In genomic region chr17:43266636-43267035, GRCm38 (mm10) we compare ENCODE assay signal across 30 mouse cellular contexts. TPM values are rescaled to one million over a fixed set of nuclear protein-coding genes. Genes with fewer than 3 reads are reported as not detected.
DNase-seq lines count a peak whose midpoint lies in the region; ATAC-seq and TF ChIP-seq lines count a peak whose summit lies in the region.
"Had no signal": no experiment of that assay in that cellular context is flagged by ENCODE, and none has a peak within 500 bp of the region (broad histone marks: within the 10 kb centered on the region; RNA-seq: fewer than 3 reads in every experiment).

No protein-coding gene starts in this region.

- no peak overlapping the region for H3K4me3 ChIP-seq in heart, embryonic 11.5 days (ENCODE audit: low read depth, low read length)
- H3K4me3 ChIP-seq in testis, adult 2 months (ENCODE audit: control insufficient read depth, low read depth, low read length) = no peak overlapping the region
- H3K4me3 ChIP-seq: embryonic facial prominence, embryonic 12.5 days; heart, embryonic 10.5 days; hindbrain, embryonic 12.5 days; limb, embryonic 10.5 days; limb, embryonic 15.5 days; neural tube, embryonic 12.5 days had no signal

- no peak overlapping the region for H3K4me2 ChIP-seq in heart, embryonic 11.5 days
- H3K4me2 ChIP-seq: embryonic facial prominence, embryonic 12.5 days; hindbrain, embryonic 12.5 days; limb, embryonic 15.5 days; midbrain, embryonic 11.5 days; neural tube, embryonic 12.5 days had no signal

- 73% methylated on average over 2 of the region's 2 CpGs for WGBS in heart, embryonic 11.5 days (ENCODE audit: insufficient replicate concordance)

- TF ChIP-seq POLR2A in testis, adult 2 months (IDR thresholded peaks at IDR 0.05; ENCODE audit: control insufficient read depth, low read depth, low read length) = no peak

- no peak for ATAC-seq in heart, embryonic 11.5 days (replicated peaks; ENCODE audit: insufficient number of reproducible peaks, low FRiP score, low TSS enrichment)
- ATAC-seq: hindbrain, postnatal 0 days; intestine, postnatal 0 days had no signal

- H3K9ac ChIP-seq in heart, embryonic 11.5 days (ENCODE audit: low read depth, low read length) = no peak overlapping the region
- H3K9ac ChIP-seq: embryonic facial prominence, embryonic 12.5 days; hindbrain, embryonic 12.5 days; limb, embryonic 15.5 days; neural tube, embryonic 12.5 days had no signal

- TF ChIP-seq CTCF in testis, adult 2 months (IDR thresholded peaks at IDR 0.05; ENCODE audit: control insufficient read depth, insufficient read depth, insufficient replicate concordance, low read depth, low read length) = peak; percentile 25; the same call in 1 of the 2 replicates

- peak; percentile 84 for DNase-seq in heart, adult 11 months
- no peak for DNase-seq in testis, postnatal 14 days (ENCODE audit: low spot score)
- peak; percentile 47 for DNase-seq in ZHBTc4 (ENCODE audit: low read depth, low spot score)
- no peak for DNase-seq in urinary bladder, postnatal 14 days (ENCODE audit: low spot score)
- DNase-seq in left cerebral cortex, adult 9 months (ENCODE audit: low spot score in 2 of 2) = no peak
- DNase-seq: adrenal gland, postnatal 10 days; cerebellum, adult 9-10 months; embryo, embryonic 11 days; gastrocnemius, postnatal 14 days; heart, postnatal 36 days; lung, postnatal 36 days; right cerebral cortex, postnatal 4 days; thymus, adult 18-20 months had no signal

- no peaks in the 10 kb centered on the region for H3K27me3 ChIP-seq in heart, embryonic 11.5 days (ENCODE audit: control insufficient read depth, insufficient read depth, low read length)
- no peaks in the 10 kb centered on the region for H3K27me3 ChIP-seq in testis, adult 2 months (ENCODE audit: control insufficient read depth, insufficient read depth, low read length)
- H3K27me3 ChIP-seq: embryonic facial prominence, embryonic 12.5 days; hindbrain, embryonic 12.5 days; limb, embryonic 15.5 days; neural tube, embryonic 12.5 days had no signal

- no peak overlapping the region for H3K27ac ChIP-seq in heart, embryonic 11.5 days (ENCODE audit: low read depth, low read length)
- H3K27ac ChIP-seq in testis, adult 2 months (ENCODE audit: control insufficient read depth, insufficient read depth, low read depth, low read length) = no peak overlapping the region
- H3K27ac ChIP-seq: embryonic facial prominence, embryonic 12.5 days; heart, embryonic 10.5 days; hindbrain, embryonic 12.5 days; hindbrain, postnatal 0 days; limb, embryonic 10.5 days; limb, embryonic 15.5 days; neural tube, embryonic 12.5 days had no signal

- 0 out of 2 replicates have a peak, but pooled peaks cover 3% of the 10 kb centered on the region for H3K4me1 ChIP-seq in heart, embryonic 11.5 days (ENCODE audit: control insufficient read depth, insufficient read depth, low read length)
- H3K4me1 ChIP-seq in testis, adult 2 months (ENCODE audit: control insufficient read depth, insufficient read depth, low read length) = no peaks in the 10 kb centered on the region; the same call in 1 of the 2 replicates
- H3K4me1 ChIP-seq: embryonic facial prominence, embryonic 12.5 days; hindbrain, embryonic 12.5 days; neural tube, embryonic 12.5 days had no signal

- H3K9me3 ChIP-seq in heart, embryonic 11.5 days (replicated peaks; ENCODE audit: control insufficient read depth, low read length) = peaks cover 7% of the 10 kb centered on the region; the same call in 1 of the 2 replicates
- H3K9me3 ChIP-seq: hindbrain, embryonic 12.5 days had no signal

- no peaks in the 10 kb centered on the region for H3K36me3 ChIP-seq in heart, embryonic 11.5 days (ENCODE audit: control insufficient read depth, insufficient read depth, low read length)
- H3K36me3 ChIP-seq in testis, adult 2 months (ENCODE audit: control insufficient read depth, insufficient read depth, low read length) = no peaks in the 10 kb centered on the region
- H3K36me3 ChIP-seq: embryonic facial prominence, embryonic 12.5 days; heart, embryonic 10.5 days; hindbrain, embryonic 12.5 days; limb, embryonic 10.5 days; limb, embryonic 15.5 days; neural tube, embryonic 12.5 days had no signal

RNA-seq across cellular contexts. Expression of gene Adgrf1, which starts 3.5 kb away (rescaled TPM):
- not detected in 2 replicates for polyA plus RNA-seq in heart, embryonic 11.5 days (2014; fragmentation: Nextera tagmentation; extraction: Ambion mirVana)
- polyA plus RNA-seq in testis, adult 2 months (2012; rRNA removed) = 0.09 and 0.24 TPM in 2 replicates
- polyA plus RNA-seq: embryonic facial prominence, embryonic 12.5 days; forebrain, embryonic 14.5 days; heart, embryonic 16.5 days; hindbrain, embryonic 12.5 days; hindbrain, postnatal 0 days; limb, embryonic 10.5 days; limb, embryonic 15.5 days; lung, embryonic 16.5 days; midbrain, embryonic 11.5 days; midbrain, embryonic 16.5 days; neural tube, embryonic 12.5 days; spleen, adult 2 months; urinary bladder, adult 2 months had no signal

Comparison
In these comparisons a context has a peak if more than half of its experiments do, and no peak if none do; other contexts are left out.
1. DNase-seq: peak in heart, adult 11 months (single experiment) and ZHBTc4 (single experiment); none in testis, postnatal 14 days (single experiment), urinary bladder, postnatal 14 days (single experiment) and left cerebral cortex, adult 9 months (0 of 2).